Mouse (Mus musculus): ENCODE results near the gene Sema6d.

DNA sequence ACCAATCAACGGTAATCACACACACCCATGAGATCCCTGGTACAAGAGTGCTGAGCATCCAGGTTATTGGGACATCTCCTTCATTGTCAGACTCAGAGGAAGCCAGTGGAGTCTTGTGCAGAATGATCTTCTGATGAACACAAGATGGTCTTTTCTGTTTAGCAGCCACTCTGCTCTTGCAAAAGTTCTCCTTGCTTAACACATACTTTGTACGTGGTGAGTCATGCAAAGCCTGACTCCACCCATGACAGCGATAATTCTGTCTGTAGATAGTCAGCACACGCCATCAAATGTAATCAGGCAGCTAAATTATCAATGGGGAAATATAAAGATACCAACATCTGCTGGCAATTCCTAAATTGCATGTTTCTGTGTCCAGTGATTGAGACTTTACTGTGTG, 307.0 kb downstream of the Sema6d start:
- TF ChIP-seq CTCF (IDR thresholded peaks at IDR 0.05; ENCODE audit: borderline replicate concordance, extremely low read depth, insufficient read depth, insufficient read length) (no peak), POLR2A (IDR thresholded peaks at IDR 0.05; ENCODE audit: borderline replicate concordance, extremely low read depth, insufficient read depth, insufficient read length, poor library complexity, severe bottlenecking) (no peak)

Data from brain, embryonic 14.5 days (tissue).